Mouse (Mus musculus) limb, embryonic 13.5 days (tissue): ENCODE measurements around the gene A630023A22Rik. TPM values are rescaled to one million over a fixed set of nuclear protein-coding genes. Genes with fewer than 3 reads are reported as not detected.

Source experiments
- ATAC-seq: fragments of 200-750 bp; cut with Nextera tagmentation; 2 replicates; pipeline ENCODE4 v1.8.0; 2017; ENCODE audit warnings: low read depth, moderate number of reproducible peaks, moderate TSS enrichment; ENCODE audit not compliant: low FRiP score
- H3K27ac ChIP-seq: fragments of 300-500 bp; sonication (generic); 2 replicates; pipeline ENCODE4 v1.5.1; 2015; ENCODE audit warnings: inconsistent platforms, mild to moderate bottlenecking, moderate library complexity
- H3K27me3 ChIP-seq: fragments of 300-500 bp; sonication (generic); 2 replicates; pipeline ENCODE4 v1.6.1; 2015; ENCODE audit warnings: mild to moderate bottlenecking, inconsistent platforms
- H3K36me3 ChIP-seq: fragments of 300-500 bp; sonication (generic); 2 replicates; pipeline ENCODE4 v1.6.1; 2015; ENCODE audit warnings: inconsistent platforms, mild to moderate bottlenecking, moderate library complexity
- H3K4me1 ChIP-seq: fragments of 300-500 bp; sonication (generic); 2 replicates; pipeline ENCODE4 v1.6.1; 2015; ENCODE audit warnings: inconsistent platforms
- H3K4me2 ChIP-seq: fragments of 300-500 bp; sonication (generic); replicated peaks from 2 replicates; pipeline ENCODE4 v1.6.1; 2015; ENCODE audit warnings: inconsistent platforms, mild to moderate bottlenecking, moderate library complexity
- H3K4me3 ChIP-seq: fragments of 300-500 bp; sonication (generic); 2 replicates; pipeline ENCODE4 v1.5.1; 2015; ENCODE audit warnings: moderate library complexity, mild to moderate bottlenecking, inconsistent platforms
- H3K9ac ChIP-seq: fragments of 300-500 bp; sonication (generic); 2 replicates; pipeline ENCODE4 v1.6.1; 2015; ENCODE audit warnings: mild to moderate bottlenecking, inconsistent platforms
- H3K9me3 ChIP-seq: fragments of 300-500 bp; sonication (generic); 2 replicates; pipeline ENCODE4 v1.6.1; 2016; ENCODE audit warnings: inconsistent platforms
- WGBS: fragments of 180-500 bp; shearing (Covaris S2); methylation state at CpG from one replicate; pipeline ENCODE4 v1.1.7; 2015; 5-methylcytosine and 5-hydroxymethylcytosine counted together
- polyA plus RNA-seq: library from polyadenylated mRNA; unstranded; fragments of >200 nt; fragmentation: Nextera tagmentation; extraction: Ambion mirVana; gene quantifications from 2 replicates; pipeline ENCODE4 v1.2.1, GENCODE M21; 2015

The A630023A22Rik gene
- polyA plus RNA-seq, 1 experiment from 2014 or later: 0.13 TPM

DNA sequence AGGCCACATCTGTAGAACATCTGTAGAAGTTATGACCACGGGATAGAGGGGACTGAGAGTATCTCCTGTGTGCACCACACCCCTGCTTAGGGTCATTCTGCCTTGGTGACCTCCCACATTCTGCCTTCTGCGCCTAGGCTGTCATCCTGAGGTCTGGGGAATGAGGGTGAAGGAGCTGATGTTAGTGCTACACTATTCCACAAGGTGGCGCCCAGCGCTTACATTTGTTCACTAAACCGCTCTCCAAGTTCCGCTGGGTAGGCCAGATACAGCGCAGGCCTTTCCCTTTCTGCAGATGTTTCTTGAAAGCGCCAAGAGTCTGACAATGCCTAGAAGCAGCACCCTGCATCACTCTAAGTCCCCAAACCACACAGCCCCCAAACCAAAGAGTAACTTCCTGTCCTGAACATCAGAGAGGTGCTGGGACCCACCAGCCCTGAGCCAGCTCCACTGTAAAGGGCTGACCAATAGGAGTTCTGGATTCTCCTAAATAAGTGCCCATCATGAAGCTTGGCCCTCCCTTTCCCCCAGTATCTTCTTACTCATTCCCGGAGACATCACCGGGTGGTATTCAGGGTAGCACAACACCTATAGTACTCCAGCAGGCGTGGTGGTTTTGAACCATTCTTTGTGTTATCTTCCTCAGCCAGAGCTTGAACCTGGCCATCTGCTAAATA is 22.1 kb downstream of the A630023A22Rik start:
- Histone ChIP-seq H3K9ac (peak overlapping the region; percentile 35; the same call in 1 of the 2 replicates), H3K27ac (no peak overlapping the region), H3K9me3 (no peaks in the 10 kb centered on the region), H3K4me3 (no peak overlapping the region), H3K4me2 (0 out of 2 replicates have a peak overlapping the region, but pooled peaks have one; percentile 9), H3K27me3 (peaks cover 2% of the 10 kb centered on the region; the same call in 1 of the 2 replicates), H3K4me1 (0 out of 2 replicates have a peak, but pooled peaks cover 2% of the 10 kb centered on the region), H3K36me3 (no peaks in the 10 kb centered on the region)
- 9% methylated on average over 11 of the region's 11 CpGs for WGBS
- ATAC-seq: peak; percentile 80

DNA sequence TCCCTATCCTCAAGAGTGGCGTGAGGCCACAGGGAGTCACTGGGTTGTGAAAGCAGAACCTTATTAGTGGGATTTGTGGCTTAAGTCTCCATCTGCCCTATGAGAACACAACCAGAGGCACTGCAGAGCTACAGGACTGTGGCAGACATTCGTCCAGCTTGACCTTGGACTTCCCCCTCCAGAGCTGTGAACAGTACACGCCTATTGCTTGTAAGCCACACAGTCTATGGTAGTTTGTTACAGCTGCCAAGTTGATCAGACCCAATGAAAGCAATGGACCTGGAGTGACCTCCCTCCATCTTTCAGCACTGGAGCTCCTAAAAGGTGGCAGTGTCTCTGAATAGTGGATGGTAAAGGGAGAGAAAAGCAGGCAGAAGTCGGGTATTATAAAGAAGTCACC is 24.3 kb downstream of the A630023A22Rik start:
- Histone ChIP-seq H3K4me1 (no peaks in the 10 kb centered on the region), H3K27me3 (peaks cover 2% of the 10 kb centered on the region; the same call in 1 of the 2 replicates), H3K4me3 (no peak overlapping the region), H3K9ac (no peak overlapping the region), H3K27ac (no peak overlapping the region), H3K36me3 (no peaks in the 10 kb centered on the region), H3K4me2 (no peak overlapping the region), H3K9me3 (no peaks in the 10 kb centered on the region)
- ATAC-seq: no peak
- 68% methylated on average over 4 of the region's 4 CpGs for WGBS

DNA sequence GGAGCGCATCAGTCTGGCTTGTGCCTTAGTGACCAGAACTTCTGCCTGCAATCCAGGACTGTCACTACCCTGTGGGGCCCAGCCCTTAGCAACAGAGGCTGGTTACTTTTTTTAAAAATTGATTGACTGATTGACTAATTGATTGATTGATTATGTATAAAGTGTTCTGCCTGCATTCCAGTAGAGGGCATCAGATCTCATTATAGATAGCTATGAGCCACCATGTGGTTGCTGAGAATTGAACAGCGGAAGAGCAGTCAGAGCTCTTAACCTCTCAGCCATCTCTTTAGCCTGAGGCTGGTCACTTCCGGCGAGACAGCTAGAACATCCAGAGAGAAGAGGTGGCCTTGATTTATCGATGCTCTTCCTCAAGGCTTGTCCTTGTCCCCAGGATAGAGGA is 25.3 kb downstream of the A630023A22Rik start:
- 77% methylated on average over 5 of the region's 5 CpGs for WGBS
- no peak for ATAC-seq

DNA sequence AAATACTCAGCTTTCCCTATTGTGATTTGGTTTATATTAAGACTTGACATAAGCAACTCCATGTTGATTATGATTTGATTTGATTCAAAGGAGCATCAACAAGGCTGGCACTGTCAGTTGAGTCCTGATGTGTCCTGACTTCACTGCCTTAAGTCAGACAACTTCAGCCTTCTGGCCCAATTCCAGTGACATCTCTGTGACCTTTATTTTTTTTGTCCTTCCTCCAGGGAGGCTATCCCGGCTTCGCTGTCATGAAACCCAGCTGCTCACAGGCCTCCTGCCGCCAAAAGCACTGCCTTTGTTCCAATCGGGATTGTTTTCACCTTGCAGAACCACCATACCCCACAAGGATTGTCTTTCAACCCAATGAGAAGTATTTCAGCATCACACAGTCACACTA is 27.2 kb downstream of the A630023A22Rik start:
- no peak for ATAC-seq
- Histone ChIP-seq H3K9me3 (no peaks in the 10 kb centered on the region), H3K4me1 (no peaks in the 10 kb centered on the region), H3K27me3 (no peaks in the 10 kb centered on the region), H3K4me2 (no peak overlapping the region), H3K4me3 (no peak overlapping the region), H3K27ac (no peak overlapping the region), H3K36me3 (no peaks in the 10 kb centered on the region), H3K9ac (no peak overlapping the region)
- whole genome bisulfite sequencing: 51% methylated on average over 4 of the region's 4 CpGs

More for the DNA sequence above, 25.3 kb downstream of the A630023A22Rik start:
- no peaks in the 10 kb centered on the region for H3K4me1 ChIP-seq
- H3K9ac ChIP-seq: no peak overlapping the region
- no peak overlapping the region for H3K4me2 ChIP-seq
- no peaks in the 10 kb centered on the region for H3K36me3 ChIP-seq
- H3K27ac ChIP-seq: no peak overlapping the region
- no peak overlapping the region for H3K4me3 ChIP-seq
- H3K9me3 ChIP-seq: no peaks in the 10 kb centered on the region
- H3K27me3 ChIP-seq: peaks cover 2% of the 10 kb centered on the region; the same call in 1 of the 2 replicates

DNA sequence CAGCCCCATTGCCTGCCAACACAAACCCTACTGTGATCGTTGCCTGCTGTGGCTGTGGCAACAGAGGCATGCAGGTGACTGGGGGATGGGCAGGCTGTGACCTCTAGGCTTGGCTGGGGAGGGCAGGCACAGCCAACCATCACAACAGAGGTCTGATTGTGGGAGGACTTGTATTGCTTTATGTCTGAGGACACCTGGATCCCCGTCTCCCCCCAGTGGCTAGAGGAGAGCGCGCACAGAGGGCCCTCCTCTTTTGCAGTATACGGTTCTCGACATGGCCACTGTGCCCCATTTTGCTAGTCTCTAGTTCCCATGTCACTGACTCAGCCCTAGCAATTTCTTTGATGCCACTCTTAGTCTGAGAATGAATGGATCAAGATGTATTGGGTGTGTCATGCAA is 30.9 kb downstream of the A630023A22Rik start:
- no peaks in the 10 kb centered on the region for H3K4me1 ChIP-seq
- no peak overlapping the region for H3K27ac ChIP-seq
- H3K9me3 ChIP-seq: no peaks in the 10 kb centered on the region
- H3K4me2 ChIP-seq: no peak overlapping the region
- no peak for ATAC-seq
- H3K9ac ChIP-seq: no peak overlapping the region
- no peak overlapping the region for H3K4me3 ChIP-seq
- 66% methylated on average over 6 of the region's 6 CpGs for WGBS
- no peaks in the 10 kb centered on the region for H3K36me3 ChIP-seq
- no peaks in the 10 kb centered on the region for H3K27me3 ChIP-seq

DNA sequence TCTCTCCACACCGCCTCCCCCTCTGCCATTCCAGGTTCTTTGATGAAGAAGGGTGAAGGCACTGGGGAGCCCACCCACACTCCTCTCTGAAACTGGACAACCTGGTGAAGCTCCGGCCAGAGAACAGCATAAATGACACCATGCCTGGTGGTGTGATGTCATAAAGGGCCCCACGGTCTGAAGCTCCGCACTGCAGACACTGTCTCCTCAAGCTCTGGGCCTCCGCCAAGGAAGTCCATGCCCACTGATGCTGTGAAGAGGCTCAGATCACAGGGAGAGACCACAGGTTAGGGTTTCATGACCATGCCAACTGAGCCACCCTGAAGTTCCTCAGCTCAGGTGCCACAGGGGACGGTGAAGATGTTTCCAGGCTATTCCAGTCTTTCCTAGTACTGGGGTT is 50.0 kb downstream of the A630023A22Rik start, which contains the start of gene Antxrl:
Antxrl (plus strand) TSS at position 192 of the 400 bp plus-strand sequence.
- WGBS: 88% methylated on average over 6 of the region's 6 CpGs
- no peak within 1 kb of the TSS for H3K4me3 ChIP-seq
- peaks cover 5% of the 10 kb centered on the region; the same call in 1 of the 2 replicates for H3K4me1 ChIP-seq
- no peak within 1 kb of the TSS for H3K9ac ChIP-seq
- no peaks in the 10 kb centered on the region for H3K27me3 ChIP-seq
- H3K27ac ChIP-seq: no peak within 1 kb of the TSS
- no peaks in the 10 kb centered on the region for H3K36me3 ChIP-seq
- H3K4me2 ChIP-seq: no peak within 1 kb of the TSS
- H3K9me3 ChIP-seq: no peaks in the 10 kb centered on the region
- ATAC-seq: no peak

DNA sequence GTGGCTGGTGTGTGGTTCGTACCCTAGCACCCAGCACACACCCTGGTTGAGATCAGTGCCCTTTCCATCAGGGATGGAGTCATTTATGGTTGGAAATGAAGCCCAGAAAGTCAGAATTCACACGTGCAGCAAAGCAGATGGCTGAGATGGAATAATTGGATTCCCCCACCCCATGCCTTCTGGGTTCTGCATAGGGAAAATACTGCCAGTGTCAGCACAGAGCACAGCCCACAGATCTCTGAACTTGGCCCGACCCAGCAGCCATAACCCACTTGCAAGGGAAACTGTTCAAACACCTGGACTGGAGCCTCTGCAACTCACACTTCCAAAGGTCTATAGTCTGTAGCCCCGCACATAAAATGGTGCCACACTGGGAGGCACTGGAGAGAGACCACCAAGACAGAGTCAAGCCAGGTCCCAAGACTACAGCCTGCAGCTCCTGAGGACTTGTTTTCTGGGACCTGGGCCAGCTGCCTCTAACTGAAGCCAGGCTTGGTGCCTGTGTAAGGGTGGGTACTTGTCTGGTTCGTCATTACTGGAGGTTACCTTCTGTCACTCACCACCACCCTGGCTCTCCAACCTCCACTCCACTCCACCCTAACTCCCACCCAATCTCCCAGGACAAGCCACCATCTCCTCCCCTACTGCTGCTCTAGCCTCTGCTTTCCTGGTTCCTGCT is 52.3 kb downstream of the A630023A22Rik start:
- H3K9me3 ChIP-seq: no peaks in the 10 kb centered on the region
- no peaks in the 10 kb centered on the region for H3K36me3 ChIP-seq
- H3K9ac ChIP-seq: no peak overlapping the region
- H3K27ac ChIP-seq: no peak overlapping the region
- H3K4me1 ChIP-seq: peaks cover 5% of the 10 kb centered on the region; the same call in 1 of the 2 replicates
- 50% methylated on average over 5 of the region's 5 CpGs for WGBS
- no peaks in the 10 kb centered on the region for H3K27me3 ChIP-seq
- no peak overlapping the region for H3K4me2 ChIP-seq
- no peak for ATAC-seq
- no peak overlapping the region for H3K4me3 ChIP-seq

DNA sequence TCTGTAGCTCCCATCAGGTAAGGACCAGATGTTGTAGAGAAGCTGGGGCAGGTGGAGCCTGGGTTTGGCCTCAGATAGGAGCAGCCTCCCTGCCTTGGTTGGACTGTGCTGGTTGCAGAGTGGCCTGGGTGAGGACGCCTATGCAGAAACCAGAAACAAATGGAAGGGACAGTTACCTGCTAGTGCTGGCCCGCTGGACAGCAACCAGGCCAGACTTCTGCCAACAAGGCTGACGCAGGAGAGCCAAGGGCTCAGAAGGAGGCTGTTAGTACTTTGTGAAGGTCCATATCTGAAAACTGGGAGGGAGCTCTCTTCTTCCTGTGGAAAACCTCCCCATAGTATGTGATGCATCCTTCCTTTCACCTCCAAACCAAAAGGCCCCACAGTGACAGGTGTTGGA is 59.2 kb downstream of the A630023A22Rik start:
- Histone ChIP-seq H3K27me3 (no peaks in the 10 kb centered on the region), H3K4me2 (no peak overlapping the region), H3K4me3 (no peak overlapping the region), H3K36me3 (no peaks in the 10 kb centered on the region), H3K9me3 (no peaks in the 10 kb centered on the region), H3K4me1 (no peaks in the 10 kb centered on the region), H3K9ac (no peak overlapping the region), H3K27ac (no peak overlapping the region)
- WGBS: 68% methylated on average over 3 of the region's 3 CpGs
- ATAC-seq: no peak

DNA sequence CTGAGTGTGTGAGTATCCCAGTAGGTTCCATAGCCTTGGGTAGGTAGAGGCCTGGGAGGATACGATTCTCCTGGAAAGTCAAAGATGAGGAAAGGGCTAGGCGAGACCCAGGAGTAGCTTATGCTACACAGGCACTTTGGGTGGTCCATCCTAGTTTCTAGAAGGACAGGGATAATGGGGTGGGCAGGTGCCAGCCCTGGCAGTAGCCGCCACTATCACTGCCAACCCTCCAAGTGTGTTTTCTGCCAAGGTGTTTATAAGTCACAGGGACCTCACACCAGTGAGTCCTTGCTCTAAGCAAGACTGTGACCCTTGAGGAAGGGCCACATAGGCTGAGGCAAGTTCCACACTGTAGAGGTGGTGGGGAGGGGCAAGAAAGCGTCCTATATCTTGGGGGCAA is 61.3 kb downstream of the A630023A22Rik start:
- H3K36me3 ChIP-seq: no peaks in the 10 kb centered on the region
- H3K9ac ChIP-seq: no peak overlapping the region
- H3K9me3 ChIP-seq: no peaks in the 10 kb centered on the region
- H3K4me1 ChIP-seq: no peaks in the 10 kb centered on the region
- no peak overlapping the region for H3K4me2 ChIP-seq
- WGBS: 81% methylated on average over 4 of the region's 4 CpGs
- no peak overlapping the region for H3K4me3 ChIP-seq
- no peaks in the 10 kb centered on the region for H3K27me3 ChIP-seq
- ATAC-seq: no peak
- H3K27ac ChIP-seq: no peak overlapping the region

DNA sequence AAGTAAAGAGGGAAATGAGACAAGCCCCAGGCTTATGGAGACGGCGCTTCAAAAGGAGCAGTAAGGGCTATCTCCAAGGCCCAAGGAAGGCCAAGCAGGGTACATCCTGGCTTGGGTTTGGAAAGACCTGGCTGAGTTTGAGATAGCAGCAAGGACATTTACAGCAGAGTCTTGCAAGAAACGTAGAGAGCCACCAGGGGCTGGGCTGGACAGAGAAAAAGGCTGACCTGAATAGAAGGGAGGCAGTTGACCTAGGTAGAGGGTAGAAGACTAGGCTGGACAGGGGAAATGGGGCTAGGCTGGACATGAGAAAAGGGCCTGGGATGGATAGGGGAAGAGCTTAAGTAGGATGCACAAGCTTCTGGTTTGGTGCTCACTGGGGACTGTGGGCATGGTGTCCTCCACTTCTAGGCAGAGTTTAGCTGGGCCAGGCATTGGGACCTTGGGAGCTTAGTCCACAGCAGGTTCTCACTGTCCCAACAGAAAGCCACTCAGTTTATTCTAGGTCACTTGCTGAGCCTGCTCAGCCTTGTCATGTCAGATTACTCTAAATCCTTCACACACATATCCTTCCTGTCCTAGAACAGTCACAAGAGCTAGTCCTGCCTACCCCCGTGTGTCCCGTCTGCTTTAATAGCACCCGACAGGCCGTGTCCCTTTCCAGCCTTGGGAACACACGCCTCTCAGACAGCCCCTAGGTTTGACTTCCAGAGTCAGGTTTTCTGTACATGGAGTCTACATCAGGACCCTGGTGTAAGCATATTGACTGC is 68.5 kb downstream of the A630023A22Rik start:
- Histone ChIP-seq H3K4me3 (no peak overlapping the region), H3K9ac (no peak overlapping the region), H3K9me3 (no peaks in the 10 kb centered on the region), H3K27me3 (no peaks in the 10 kb centered on the region), H3K36me3 (no peaks in the 10 kb centered on the region), H3K4me1 (no peaks in the 10 kb centered on the region), H3K27ac (no peak overlapping the region), H3K4me2 (no peak overlapping the region)
- 84% methylated on average over 8 of the region's 8 CpGs for WGBS
- ATAC-seq: no peak

DNA sequence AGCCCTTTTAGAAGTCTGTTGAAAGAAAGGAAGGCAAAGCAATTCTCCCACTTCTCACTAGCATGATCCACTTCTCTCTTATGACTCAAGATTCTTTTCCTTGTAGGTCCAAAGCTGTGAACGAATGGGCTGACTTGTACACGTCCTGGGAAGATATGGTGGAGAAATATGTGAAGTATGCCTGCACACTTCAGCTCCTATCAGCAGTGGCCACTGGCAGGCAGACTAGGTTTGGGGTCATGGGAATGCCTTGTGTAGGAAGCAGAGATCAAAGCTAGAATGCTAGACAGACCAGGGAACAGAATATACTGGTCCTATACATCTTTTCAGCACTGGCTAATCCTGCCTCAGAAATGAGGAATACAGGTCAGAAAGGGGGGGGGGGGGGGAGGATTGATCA is 75.8 kb downstream of the A630023A22Rik start:
- no peaks in the 10 kb centered on the region for H3K4me1 ChIP-seq
- H3K9me3 ChIP-seq: no peaks in the 10 kb centered on the region
- no peak for ATAC-seq
- no peak overlapping the region for H3K9ac ChIP-seq
- WGBS: 72% methylated on average over 2 of the region's 2 CpGs
- no peaks in the 10 kb centered on the region for H3K36me3 ChIP-seq
- no peaks in the 10 kb centered on the region for H3K27me3 ChIP-seq
- no peak overlapping the region for H3K27ac ChIP-seq
- H3K4me3 ChIP-seq: no peak overlapping the region
- no peak overlapping the region for H3K4me2 ChIP-seq

DNA sequence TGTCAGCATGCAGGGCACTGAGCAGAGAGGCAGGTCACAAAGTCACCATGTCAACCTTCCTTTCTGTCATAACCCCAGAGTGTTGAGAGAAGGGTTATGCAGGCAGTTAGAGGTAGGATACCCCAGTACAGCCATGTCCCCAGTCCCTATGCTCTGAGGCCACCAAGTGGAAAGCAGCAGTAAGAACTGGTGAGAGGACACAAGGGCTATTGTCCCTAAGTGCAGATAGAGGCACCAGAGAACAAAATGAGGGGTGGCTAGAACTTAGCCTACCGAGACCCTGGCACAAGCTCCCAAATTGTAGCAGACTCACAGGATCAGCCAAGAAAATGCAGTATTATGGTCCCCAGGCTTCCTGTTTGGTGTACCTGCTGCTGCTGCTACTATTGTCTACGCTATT is 85.6 kb downstream of the A630023A22Rik start:
- H3K36me3 ChIP-seq: no peaks in the 10 kb centered on the region
- H3K27ac ChIP-seq: no peak overlapping the region
- H3K9ac ChIP-seq: no peak overlapping the region
- H3K4me1 ChIP-seq: no peaks in the 10 kb centered on the region
- 89% methylated on average over 2 of the region's 2 CpGs for WGBS
- no peak overlapping the region for H3K4me3 ChIP-seq
- no peaks in the 10 kb centered on the region for H3K27me3 ChIP-seq
- H3K9me3 ChIP-seq: no peaks in the 10 kb centered on the region
- no peak for ATAC-seq
- H3K4me2 ChIP-seq: no peak overlapping the region
